Mouse (Mus musculus) cortical plate, adult 2 months (tissue): ENCODE measurements around the gene Slc17a8.

ENCODE experiments used
- CTCF ChIP-seq: fragments of 200-500 bp; IDR thresholded peaks from 2 replicates; pipeline ENCODE4 v1.5.1; 2011; ENCODE audit warnings: mild to moderate bottlenecking, control low read depth, low read length; ENCODE audit not compliant: insufficient read depth; ENCODE audit errors: extremely low read depth
- POLR2A ChIP-seq: fragments of 200-500 bp; IDR thresholded peaks from 2 replicates; pipeline ENCODE4 v1.6.1; 2011; ENCODE audit warnings: mild to moderate bottlenecking, low read length, control low read depth; ENCODE audit not compliant: insufficient read depth; ENCODE audit errors: extremely low read depth

DNA sequence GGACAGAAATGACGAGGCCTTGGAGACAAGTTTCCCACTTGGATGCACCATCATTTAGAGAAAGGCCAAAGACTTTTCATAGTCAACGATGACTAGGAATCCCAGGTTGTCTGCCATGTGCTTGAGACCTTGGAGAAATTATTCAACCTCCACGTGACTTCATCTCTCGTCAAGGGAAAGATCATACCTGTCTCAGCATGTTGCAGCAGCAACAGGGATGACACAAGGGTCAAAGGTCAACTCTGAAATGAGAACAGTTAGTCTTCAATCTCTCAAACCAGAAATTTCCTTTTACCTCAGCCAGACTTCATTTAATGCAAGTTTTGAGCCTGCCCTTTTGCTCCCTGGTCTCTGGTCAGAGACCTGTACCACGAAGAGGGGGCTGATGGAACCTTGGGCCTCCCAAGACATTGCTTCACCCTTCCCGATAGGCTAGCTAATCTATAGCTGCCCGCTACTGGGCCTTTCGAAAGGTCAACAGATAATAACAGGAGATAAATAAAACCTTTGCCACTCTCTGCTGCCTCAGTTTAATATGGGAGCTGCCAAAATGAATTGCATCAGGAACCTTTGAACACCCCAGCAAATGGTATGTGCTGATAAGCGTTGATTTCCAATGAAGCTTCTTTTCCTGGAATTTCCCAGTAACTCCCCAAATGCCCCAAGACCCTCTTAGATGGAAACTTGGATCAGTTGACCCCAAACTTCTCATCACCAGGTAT, 55.6 kb downstream of the Slc17a8 start:
- TF ChIP-seq CTCF (no peak), POLR2A (no peak)
